Mouse (Mus musculus): ENCODE measurements around the gene Abl1.
"Not testable (repeated sequence)": the region's sequence is repeated elsewhere in the genome, so short reads cannot be mapped to it uniquely, and the experiment has no call there.

The Abl1 gene

DNA sequence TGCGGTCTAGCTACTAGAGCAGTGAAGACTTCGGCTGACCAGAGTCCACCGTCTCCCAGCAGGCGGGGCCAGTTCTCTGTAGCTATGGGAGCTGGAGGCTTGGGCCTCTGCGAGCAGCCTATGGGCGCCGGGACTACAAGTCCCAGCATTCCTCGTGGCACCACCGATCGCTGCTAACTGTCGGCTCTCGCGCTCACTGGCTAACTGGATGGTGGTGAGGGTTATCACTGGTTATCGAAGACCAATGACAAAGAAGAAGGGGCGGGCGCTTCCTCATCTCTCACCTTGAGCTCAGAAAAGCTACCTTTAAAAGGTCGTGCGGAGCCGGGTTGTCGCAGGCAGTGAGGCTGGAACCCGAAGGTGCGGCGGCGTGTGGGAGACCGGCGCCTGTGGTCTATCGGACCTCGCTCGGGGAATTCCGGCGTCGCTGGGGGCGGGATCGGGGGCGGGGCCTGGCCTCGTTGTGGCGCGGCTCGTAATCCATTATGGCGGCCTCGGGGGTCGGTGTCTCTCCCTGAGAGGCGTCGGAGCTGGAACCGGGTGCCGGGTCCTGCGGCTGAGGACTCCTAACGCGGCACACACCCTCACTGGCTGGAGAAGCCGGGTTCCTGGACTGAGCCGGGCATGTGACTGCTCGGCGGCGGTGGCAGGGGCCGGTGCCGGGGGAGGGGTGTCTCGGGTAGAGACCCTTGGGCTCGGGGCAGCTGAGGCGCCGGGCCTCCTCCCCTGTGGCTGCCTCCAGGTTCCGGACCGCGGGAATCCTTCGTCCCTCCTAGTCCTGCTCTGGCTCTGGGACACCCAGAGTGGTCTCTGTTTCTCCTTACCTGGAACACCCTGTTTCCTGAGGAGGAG, at the start of gene Abl1:
Gene Abl1, plus strand, starts transcription at position 303 of the 852 bp plus-strand sequence.
- DNase-seq (ENCODE audit: low read depth in 1 of 2, low spot score in 2 of 2), result peak; percentile 86 to 87

DNA sequence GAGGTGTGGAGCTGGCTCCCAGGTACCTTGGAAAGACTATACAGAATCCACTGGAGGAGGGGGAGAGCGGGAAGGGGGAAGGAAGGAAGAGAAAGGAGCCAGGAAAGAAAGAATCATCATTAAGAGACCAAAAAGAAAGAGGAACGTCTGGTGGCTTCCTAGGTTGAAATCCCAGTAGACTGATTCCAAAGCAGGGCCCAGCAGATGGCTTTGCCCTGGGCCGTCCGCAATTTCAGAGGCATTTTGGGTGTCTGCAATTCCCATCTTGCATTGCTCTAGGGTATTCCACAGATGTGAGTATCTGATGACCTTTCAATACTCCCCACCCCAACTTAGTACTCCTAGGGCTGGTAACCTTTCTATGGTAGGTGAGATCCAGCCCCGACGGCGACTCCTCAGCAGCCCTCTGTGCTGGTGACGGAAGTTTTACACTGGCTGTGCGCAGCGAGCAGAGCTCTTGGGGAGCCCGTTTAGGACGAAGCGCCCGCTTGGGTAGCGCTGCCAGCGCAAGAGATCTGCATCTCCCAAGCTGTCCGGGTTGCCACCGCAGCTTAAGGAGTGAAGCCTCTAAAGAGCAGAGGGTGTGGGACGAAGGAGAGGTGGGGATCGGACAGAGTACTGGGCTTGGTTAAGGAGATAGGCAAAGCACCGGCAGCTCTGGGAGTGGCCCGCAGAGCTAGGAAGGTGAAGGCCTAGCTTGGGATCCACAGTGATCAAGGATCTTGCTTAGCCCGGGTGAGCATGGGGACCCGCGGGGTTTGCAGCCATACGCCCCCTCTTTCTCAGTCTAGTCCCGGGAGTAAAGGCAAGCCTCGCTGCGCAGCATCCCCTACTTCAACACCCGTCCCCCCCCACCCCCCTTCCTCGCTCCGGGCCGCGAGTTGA, 49.4 kb upstream of the Abl1 start:
- no peak for DNase-seq (ENCODE audit: low read depth in 1 of 2, low spot score in 2 of 2)

DNA sequence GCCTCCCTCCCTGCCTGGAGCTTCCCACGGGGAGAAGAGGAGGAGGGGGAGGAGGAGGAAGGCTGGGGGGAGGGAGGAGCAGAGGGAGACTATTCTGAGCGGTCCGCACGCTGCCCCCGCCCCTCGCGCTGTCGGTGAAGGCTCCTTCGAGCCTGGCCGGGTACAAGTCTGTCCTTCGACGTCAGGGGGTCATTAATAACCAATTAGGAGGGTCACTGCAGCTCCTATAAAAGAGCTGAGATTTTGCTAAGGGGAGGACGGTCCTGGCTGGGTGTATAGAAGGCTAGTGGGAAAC, 48.8 kb upstream of the Abl1 start:
- no peak for DNase-seq (ENCODE audit: low read depth in 1 of 2, low spot score in 2 of 2)

DNA sequence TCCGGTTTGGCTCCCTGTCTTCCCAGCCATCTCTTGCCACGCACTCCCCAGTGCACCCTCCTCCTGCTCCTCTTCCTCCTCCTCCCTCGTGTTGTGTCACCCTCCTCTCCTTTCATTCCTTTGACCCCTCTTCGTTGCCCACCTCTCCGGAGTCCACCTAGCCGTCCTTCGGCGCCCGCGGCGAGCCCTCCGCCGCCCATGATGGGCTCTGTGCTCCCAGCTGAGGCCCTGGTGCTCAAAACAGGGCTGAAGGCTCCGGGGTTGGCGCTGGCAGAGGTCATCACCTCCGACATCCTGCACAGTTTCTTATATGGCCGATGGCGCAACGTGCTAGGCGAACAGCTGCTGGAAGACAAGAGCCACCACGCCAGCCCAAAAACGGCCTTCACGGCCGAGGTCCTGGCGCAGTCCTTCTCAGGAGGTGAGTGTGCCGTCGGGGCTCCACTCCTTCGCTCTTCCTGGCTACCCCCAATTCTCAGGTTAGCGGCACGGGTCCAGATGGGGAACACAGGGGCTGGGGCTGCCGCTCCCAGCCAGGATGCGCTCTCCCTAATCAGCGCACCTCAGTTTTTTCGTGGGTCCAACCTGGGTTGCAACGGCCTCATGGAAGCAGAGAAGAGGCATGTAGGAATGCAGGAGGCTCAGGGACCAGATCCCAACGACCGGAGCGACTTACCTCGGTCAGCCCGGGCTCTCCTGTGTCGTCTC, 48.1 kb upstream of the Abl1 start, which contains the start of gene Prdm12:
Gene Prdm12, plus strand, starts transcription at position 137 of the 708 bp plus-strand sequence.
- no peak for DNase-seq (ENCODE audit: low read depth in 1 of 2, low spot score in 2 of 2)

DNA sequence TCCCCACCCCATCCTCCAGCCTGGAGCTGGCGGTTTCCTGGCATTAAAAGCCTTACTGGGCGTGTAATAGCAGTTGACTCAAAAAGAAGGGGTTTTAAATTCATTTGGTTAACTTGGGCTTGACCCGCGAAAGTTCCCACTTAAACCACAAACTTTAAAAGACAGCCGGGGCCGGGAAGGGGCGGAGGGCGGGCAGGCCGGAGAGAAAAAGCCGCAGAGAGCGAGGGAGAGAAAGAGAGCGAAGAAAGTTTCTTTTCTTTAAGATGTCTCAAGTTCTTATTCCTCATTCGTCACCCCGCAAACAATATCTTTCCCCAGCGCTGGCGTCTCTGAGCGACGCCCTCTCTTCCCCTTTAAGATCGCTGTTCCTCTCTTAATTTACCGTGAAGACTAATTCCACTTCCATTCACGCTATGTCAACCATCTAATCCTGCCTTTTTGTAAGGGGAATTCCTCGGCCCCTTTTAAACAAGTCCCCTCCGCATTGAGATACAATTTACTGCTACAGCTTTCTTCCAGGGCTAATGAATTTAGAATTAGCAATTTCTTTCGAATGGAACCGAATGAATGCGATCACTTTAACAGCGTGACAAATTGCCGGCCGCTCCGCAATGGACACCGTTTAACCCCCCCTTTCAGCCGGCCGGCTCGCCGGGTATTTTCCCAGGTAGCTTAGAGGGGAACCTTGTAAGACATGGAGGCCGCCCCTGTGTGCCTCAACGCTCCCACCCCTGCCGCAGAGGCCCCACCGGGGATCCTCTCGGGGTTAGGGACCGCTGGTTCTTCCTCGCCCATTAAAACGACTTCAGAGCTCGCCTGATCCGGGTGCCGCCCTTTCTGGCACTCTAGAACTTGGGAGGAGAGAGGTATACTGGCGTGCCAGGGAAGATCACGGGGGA, 47.3 kb upstream of the Abl1 start:
- DNase-seq (ENCODE audit: low read depth in 1 of 2, low spot score in 2 of 2), result no peak

DNA sequence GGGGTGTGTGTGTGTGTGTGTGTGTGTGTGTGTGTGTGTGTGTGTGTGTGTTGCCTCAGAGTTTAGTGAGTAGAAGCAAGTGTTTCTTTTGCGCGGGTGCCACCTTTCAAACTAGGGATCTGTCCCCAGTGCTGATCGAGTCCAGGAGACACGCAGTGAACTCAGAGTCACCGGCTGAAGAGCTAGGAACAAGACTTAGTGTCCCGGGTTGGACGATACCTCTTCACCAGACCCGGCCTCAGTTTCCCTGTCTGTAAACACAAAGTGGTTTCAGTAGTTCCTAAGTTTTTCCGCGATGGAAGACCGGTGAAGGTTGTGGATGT, 46.7 kb upstream of the Abl1 start:
- no peak for DNase-seq (ENCODE audit: low read depth in 1 of 2, low spot score in 2 of 2)

DNA sequence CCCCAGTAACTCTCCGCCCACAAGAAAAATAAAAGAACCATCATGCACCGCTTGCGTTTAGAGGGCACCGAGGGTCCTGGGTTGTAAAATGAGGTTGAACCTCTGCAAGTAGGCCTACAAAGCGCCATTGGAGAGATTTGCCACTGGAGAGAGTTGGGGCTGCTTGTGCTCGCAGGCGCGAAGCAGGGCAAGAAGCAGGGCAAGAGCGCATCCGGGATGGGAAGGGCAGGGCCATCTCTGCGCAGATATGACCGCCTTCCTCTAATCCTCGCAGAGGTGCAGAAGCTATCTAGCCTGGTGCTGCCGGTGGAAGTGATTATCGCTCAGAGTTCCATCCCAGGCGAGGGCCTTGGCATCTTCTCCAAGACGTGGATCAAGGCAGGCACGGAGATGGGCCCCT, 46.2 kb upstream of the Abl1 start:
- DNase-seq (ENCODE audit: low read depth in 1 of 2, low spot score in 2 of 2), result no peak

DNA sequence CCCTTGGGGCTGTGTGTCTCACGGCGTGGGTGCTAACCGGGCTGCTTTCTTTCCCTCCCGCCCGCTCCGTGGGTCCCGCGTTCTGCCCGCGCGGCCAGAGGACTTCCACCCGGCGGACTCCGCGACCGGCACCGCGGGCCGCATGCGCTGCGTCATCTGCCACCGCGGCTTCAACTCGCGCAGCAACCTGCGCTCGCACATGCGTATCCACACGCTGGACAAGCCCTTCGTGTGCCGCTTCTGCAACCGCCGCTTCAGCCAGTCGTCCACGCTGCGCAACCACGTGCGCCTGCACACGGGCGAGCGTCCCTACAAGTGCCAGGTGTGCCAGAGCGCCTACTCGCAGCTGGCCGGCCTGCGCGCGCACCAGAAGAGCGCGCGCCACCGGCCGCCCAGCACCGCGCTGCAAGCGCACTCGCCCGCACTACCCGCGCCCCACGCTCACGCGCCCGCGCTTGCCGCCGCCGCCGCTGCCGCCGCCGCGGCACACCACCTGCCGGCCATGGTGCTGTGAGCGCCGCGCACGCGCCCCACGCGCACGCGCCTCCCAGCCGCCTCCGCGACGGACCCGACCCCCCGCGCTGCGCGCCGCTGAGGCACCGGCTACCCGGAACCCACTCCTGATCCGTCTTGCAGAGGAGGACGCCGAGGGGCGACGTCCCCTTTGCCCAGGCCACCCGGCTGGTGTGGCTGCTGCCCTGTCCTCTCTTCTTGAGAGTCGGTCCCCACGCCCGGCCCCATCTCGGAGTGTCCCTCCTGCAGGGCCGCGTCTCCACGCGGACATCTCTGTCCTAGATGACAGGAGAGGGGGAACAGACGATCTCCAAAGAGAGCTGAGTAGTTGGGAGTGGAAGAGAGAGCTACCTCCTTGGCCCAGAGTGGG, 34.0 kb upstream of the Abl1 start:
- no peak for DNase-seq (ENCODE audit: low read depth in 1 of 2, low spot score in 2 of 2)

DNA sequence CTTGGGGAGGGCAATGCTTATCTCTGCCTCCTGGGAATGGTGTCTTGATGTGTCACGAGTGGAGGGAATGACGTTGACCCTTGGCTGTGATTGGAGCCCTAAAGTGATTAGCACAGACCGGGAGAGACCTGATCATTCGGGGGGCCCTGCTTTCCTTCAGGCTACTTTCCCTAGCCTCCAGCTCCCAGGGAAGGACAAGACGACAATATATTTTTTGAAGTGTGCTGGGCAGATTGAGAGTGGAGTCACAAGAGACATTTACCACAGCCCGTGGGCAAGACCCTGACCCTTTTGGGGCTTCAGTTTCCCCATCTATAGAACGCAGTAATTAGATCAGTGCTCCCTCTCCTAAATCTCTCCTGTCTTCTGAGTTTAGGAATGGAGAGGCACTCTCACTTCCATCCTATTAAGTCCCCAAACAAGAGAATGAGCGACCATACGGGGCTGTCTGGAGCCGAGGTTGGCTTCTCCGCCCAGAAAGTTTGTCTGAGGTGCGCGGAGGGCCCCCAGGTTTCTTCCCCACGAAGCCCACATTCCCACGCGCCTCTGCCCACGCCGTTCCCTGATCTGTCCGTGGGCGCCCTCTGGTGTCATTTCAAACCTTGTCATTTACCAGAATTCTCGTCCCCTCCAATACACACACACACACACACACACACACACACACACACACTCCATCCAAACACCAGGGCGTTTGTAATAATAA, 33.2 kb upstream of the Abl1 start:
- no peak for DNase-seq (ENCODE audit: low read depth in 1 of 2, low spot score in 2 of 2)

DNA sequence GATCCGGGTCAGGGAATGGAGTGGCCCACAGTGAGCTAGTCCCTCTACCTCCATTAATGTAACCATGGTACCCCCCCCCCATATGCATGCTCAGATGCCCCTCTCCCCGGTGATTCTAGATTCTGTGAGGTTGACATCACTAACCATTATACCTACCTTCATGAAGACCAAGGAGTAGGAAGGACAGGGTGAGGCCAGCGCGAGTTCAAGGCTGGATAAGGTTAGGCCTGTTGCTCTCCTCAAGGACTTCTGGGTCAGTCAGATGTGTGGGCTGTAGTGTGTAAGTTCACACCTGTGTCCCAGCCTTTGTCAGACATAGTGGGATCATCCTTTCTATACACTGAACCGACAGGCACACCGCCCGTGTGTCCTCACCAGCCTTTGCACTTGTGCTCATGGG, 31.8 kb upstream of the Abl1 start:
- no peak for DNase-seq (ENCODE audit: low read depth in 1 of 2, low spot score in 2 of 2)

DNA sequence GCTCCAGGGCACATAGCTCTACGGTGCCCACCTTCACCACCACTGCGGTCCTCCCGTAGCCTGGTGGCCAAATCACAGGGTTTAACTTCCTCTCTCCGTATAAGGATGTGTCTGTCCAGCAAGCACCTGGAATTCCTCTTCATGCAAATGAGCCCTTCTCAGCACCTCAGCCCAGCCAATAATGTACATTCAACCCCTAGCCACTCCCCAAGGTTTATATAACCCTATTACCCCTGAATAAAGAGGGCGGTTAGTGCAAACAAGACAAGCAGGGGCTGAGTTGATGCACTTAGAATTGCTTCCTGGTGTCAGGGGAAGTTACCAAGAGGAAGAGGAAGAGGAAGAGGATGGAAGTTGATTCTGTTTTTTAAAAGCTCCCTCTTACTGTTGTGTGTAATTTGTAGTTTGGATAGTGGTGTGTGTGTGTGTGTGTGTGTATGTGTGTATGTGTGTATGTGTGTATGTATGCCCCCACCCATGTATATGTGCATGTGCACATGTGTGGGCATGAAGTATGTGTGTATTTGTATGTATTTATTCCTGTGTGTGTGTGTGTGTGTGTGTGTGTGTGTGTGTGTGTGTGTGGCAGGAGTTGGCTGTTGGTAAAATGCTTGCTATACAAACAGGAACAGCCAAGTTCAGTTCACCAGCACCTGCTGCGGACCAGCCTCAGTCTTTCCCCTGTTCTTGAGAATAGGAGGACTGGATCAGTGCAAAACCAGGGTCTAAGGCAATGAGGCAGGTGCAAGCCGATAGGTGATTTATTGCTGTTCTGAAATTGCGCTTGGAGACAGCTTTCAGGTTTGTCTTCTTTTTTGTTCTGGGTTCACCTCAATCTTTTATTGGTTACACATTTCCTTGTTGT, 25.0 kb upstream of the Abl1 start:
- no peak for DNase-seq (ENCODE audit: low read depth in 1 of 2, low spot score in 2 of 2)

DNA sequence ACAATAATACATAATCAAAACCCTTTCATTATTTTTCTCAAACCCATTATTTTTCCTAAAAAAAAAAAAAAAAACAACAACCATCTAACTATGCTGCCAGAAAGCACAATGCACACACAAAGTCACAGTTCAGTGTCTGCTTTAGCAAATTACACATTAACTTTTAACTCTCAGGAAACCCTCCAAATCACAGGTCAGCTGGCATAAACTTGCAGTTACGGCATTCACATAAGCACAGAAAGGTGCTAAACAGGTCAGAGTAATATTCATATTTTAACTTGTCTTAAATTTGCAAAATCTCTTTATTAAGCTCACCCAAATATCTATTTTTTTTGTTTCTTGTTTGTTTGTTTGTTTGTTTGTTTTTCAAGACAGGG, 24.4 kb upstream of the Abl1 start:
- DNase-seq (ENCODE audit: low read depth in 1 of 2, low spot score in 2 of 2), result no peak

DNA sequence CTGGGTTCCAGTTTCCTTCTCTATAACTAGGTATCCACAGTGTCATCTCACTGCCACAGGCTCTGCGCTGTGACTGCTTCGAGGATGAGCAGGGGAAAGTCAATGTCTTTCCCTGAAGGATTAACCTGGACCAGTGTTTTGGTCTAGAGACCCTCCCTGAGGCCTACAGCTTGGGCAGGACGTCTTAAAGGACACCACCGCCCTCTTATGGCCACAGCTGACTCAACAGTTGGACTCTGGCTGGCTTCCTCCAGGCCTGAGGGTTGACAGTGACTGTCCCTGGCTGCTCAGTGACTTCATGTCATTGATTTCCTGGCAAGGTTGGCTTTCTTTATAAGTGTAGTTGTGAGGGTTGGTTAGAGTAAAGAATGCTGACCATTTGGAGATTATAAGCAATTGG, 20.8 kb upstream of the Abl1 start:
- no peak for DNase-seq (ENCODE audit: low read depth in 1 of 2, low spot score in 2 of 2)

DNA sequence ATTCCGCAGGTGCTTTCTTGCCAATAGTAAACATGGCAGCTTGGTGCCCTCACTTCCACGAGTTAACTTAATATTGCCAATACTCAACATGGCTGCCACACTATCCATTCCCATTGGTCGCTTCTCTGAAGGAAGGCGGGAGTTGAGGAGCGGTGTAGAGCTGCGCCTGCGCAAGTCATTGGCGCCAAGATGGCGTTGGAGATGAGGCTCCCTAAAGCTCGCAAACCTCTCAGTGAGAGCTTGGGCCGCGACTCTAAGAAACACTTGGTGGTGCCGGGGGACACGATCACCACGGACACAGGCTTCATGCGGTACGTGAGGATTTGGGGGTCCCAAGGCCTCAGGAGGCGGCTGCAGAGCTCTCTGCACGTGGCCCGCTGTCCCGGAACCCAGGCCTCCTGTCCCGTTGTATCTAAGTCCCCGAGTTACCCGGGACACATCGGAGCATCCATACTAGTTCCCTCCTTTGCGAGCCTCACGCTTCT, 17.6 kb upstream of the Abl1 start, which contains the start of gene Exosc2:
Gene Exosc2, plus strand, starts transcription at position 165 of the 485 bp plus-strand sequence.
- DNase-seq (ENCODE audit: low read depth in 1 of 2, low spot score in 2 of 2), result peak; percentile 77 to 82

DNA sequence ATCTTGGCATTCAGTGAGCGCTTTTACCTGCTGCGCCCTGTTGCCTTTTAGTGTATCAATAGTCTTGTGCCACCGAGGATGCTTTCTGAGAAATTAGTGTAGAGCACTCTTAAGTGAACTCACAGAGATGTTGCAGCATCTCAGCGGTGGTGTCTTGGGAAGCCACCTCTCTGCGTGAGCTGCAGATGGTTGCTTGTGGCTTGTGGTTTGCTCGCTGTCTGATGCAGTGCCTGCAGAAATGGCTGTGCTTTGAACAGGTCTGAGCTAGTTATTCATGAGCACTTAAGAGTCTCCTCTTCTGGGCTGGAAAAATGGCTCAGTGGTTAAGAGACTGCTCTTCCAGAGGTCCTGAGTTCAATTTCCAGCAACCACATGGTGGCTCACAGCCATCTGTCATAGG, 9.5 kb upstream of the Abl1 start:
- no peak for DNase-seq (ENCODE audit: low read depth in 1 of 2, low spot score in 2 of 2)

DNA sequence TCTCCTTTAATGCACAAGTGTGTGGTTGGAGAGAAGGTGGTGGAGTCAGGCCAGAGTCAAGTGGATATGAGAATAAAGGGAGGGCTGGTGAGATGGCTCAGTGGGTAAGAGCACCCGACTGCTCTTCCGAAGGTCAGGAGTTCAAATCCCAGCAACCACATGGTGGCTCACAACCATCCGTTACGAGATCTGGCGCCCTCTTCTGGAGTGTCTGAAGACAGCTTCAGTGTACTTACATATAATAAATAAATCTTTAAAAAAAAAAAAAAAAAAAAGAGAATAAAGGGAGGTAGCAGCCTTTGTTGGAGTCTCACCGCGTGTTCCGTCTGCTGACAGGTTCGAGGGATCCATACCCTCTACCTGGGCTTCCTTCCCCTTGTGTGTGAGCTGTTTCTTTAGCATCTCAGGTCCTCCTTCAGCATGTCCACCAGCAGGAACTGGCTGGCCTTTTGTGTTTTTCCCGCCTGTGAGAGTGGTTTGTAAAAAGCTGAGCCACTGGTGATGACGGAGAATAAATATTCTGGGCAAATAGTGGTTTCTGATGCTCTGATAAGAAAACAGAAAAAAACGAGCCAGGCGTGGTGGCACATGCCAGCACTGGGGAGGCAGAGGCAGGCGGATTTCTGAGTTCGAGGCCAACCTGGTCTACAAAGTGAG, 7.0 kb upstream of the Abl1 start:
- not testable (repeated sequence) for DNase-seq (ENCODE audit: low read depth in 1 of 2, low spot score in 2 of 2)

DNA sequence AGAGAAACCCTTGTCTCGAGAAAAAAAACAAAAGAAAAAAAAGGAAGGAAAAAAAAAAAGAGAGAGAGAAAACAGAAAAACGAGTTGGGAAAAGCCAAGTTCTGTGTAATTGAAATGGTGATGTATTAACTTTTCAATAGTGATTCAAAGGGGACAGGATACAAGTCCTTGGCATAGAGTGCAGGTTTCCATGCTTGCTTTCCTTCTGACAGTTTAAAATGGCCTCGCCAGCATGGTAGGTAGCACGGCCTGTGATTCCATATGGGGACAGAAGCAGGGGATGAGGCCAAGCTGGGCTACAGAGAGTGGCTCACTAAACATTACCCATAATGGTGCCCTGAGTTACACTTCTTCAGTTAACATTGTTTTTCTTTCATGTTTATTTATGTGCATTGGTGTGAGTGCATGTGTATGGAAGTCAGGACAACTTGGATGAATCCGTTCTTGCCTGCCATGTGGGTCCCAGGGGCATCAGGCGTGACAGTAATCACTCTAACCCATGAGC, 6.4 kb upstream of the Abl1 start:
- DNase-seq (ENCODE audit: low read depth in 1 of 2, low spot score in 2 of 2), result no peak

All from monocyte, adult 2 months (primary cell).